Mouse (Mus musculus): ENCODE measurements at regions not wholly inside any gene's neighbourhood (a gene's known extent, or its start where the extent isn't known, plus 50 kb on each side); places are given as distances from the start of the nearest gene placed in this dataset.

DNA sequence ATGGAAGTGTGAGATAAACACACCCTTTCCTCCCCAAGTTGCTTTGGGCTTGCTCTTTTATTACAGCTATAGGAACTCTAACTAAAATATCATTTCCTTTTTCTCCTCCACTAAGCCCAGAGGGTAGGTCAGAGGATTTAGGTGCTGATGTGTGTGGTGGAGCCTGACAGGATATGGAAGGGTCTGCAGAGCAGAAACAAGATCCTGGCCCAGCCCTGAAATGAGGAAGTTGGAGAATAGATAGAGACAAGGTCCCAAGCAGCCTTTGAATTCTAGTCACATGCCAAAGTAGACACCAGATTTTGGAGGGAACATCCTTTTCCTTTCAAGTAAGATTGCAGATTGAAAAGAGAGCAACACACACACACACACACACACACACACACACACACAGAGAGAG, 132.4 kb downstream of the Bmp2 start:
- H3K9me3 ChIP-seq (replicated peaks; ENCODE audit: control insufficient read depth, insufficient read depth, low read length, poor library complexity, severe bottlenecking): no peaks in the 10 kb centered on the region
- H3K27ac ChIP-seq (ENCODE audit: insufficient read depth, low read length): no peak overlapping the region
- no peaks in the 10 kb centered on the region for H3K4me1 ChIP-seq (ENCODE audit: control insufficient read depth, insufficient read depth, low read length)
- H3K4me3 ChIP-seq (ENCODE audit: low read depth, low read length): no peak overlapping the region
- H3K9ac ChIP-seq (ENCODE audit: low read depth, poor library complexity, severe bottlenecking): no peak overlapping the region
- no peak for TF ChIP-seq POLR2A (IDR thresholded peaks at IDR 0.05; ENCODE audit: insufficient read depth, low read length)
- TF ChIP-seq CTCF (IDR thresholded peaks at IDR 0.05; ENCODE audit: low read depth, low read length): no peak
- no peak for TF ChIP-seq EP300 (IDR thresholded peaks at IDR 0.05; ENCODE audit: insufficient read depth, low read depth, low read length)
- H3K27me3 ChIP-seq (ENCODE audit: control insufficient read depth, insufficient read depth, low read length, poor library complexity, severe bottlenecking): no peaks in the 10 kb centered on the region
- H3K36me3 ChIP-seq (ENCODE audit: control insufficient read depth, insufficient read depth, low read length, poor library complexity, severe bottlenecking): no peaks in the 10 kb centered on the region

DNA sequence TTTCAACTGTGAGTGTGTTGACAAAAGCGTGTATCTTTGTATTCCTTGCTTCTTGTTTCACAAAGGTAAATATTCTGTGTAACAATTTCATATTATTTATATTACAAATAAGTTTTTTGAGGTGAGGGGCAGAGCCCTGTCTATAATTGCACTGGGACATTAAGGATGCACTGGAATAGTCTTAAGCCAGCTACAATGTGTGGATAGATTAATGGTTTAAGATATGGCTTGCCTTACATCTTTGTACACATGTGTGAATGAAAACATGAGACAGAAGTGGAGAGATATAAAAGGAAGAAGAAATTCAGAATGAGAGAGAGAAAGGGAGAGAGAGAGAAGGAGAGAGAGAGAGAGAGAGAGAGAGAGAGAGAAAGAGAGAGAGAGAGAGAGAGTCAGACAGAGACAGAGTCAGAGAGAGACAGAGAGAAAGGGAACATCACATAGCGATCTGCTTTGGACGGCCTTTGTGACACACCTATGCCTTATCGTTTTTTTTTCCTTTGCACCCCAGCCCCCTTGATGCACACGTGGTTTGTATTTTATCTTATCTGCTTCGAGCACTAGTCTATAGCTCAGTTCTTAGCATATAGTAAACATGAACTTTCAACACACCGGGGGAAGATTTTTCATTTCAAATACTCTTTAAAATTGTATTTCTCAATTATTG, 136.3 kb downstream of the Bmp2 start:
- no peak overlapping the region for H3K4me3 ChIP-seq (ENCODE audit: low read depth, low read length)
- H3K9me3 ChIP-seq (replicated peaks; ENCODE audit: control insufficient read depth, insufficient read depth, low read length, poor library complexity, severe bottlenecking): no peaks in the 10 kb centered on the region
- no peak overlapping the region for H3K27ac ChIP-seq (ENCODE audit: insufficient read depth, low read length)
- H3K4me1 ChIP-seq (ENCODE audit: control insufficient read depth, insufficient read depth, low read length): no peaks in the 10 kb centered on the region
- H3K27me3 ChIP-seq (ENCODE audit: control insufficient read depth, insufficient read depth, low read length, poor library complexity, severe bottlenecking): no peaks in the 10 kb centered on the region
- TF ChIP-seq CTCF (IDR thresholded peaks at IDR 0.05; ENCODE audit: low read depth, low read length) (no peak), POLR2A (IDR thresholded peaks at IDR 0.05; ENCODE audit: insufficient read depth, low read length) (no peak), EP300 (IDR thresholded peaks at IDR 0.05; ENCODE audit: insufficient read depth, low read depth, low read length) (no peak)
- no peak overlapping the region for H3K9ac ChIP-seq (ENCODE audit: low read depth, poor library complexity, severe bottlenecking)
- H3K36me3 ChIP-seq (ENCODE audit: control insufficient read depth, insufficient read depth, low read length, poor library complexity, severe bottlenecking): no peaks in the 10 kb centered on the region

DNA sequence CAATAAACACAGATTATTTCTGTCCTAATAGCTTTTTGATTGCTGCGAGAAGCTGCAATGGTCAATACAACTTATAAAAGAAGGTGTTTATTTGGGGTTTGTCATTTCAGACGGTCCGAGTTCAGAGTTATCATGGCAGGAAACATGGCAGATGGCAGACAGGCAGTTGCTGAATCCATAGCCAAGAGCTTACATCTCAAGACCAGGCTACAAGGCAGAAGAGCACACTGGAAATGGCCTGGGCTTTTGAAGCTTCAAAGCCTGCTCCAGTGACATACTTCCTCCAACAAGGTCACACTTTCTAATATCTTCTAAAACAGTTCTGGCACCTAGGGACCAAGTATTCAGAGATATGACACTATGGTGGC, 136.8 kb downstream of the Bmp2 start:
- no peak overlapping the region for H3K27ac ChIP-seq (ENCODE audit: insufficient read depth, low read length)
- TF ChIP-seq EP300 (IDR thresholded peaks at IDR 0.05; ENCODE audit: insufficient read depth, low read depth, low read length) (no peak), CTCF (IDR thresholded peaks at IDR 0.05; ENCODE audit: low read depth, low read length) (no peak), POLR2A (IDR thresholded peaks at IDR 0.05; ENCODE audit: insufficient read depth, low read length) (no peak)
- H3K4me3 ChIP-seq (ENCODE audit: low read depth, low read length): no peak overlapping the region
- no peaks in the 10 kb centered on the region for H3K9me3 ChIP-seq (replicated peaks; ENCODE audit: control insufficient read depth, insufficient read depth, low read length, poor library complexity, severe bottlenecking)
- H3K27me3 ChIP-seq (ENCODE audit: control insufficient read depth, insufficient read depth, low read length, poor library complexity, severe bottlenecking): no peaks in the 10 kb centered on the region
- H3K9ac ChIP-seq (ENCODE audit: low read depth, poor library complexity, severe bottlenecking): no peak overlapping the region
- no peaks in the 10 kb centered on the region for H3K36me3 ChIP-seq (ENCODE audit: control insufficient read depth, insufficient read depth, low read length, poor library complexity, severe bottlenecking)
- no peaks in the 10 kb centered on the region for H3K4me1 ChIP-seq (ENCODE audit: control insufficient read depth, insufficient read depth, low read length)

DNA sequence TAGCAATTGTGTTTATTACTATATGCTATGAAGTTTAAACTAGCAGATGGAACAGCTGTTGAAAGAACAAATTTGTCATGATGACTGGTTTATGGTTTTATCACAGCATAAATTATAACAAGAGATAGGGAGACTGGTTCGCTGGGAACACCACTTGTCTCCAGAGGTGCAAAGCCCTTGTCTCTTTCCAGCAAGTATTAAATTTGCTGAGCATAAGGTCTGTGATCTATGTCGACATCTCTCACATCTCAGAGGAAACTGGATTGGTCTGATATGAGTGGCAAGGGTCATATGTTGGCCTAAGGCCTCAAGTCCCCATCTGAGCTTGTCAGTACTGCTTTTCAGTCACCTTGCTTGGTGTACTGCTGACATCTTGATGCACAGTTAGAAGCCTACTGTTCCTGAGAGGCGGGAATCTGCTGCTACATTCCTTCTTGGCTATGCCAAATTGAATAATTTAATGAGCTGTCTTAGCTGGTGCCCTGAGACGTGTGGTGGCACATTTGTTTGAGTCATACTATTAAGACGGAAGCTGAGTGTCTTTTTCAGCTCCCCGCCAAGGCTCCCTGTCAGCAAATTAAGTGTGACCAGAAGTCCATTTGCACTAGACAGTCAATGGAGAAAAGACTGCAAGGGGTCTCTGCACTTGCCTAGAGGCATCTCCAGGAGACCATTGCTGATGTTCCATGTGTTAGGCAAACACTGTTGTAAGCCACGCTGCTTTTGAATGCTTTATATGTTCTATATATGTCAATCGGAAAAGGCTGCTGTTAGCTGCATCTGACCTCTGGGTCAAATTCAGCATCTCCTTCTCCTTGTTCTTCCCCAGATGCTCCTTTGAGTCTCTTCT, 157.0 kb downstream of the Bmp2 start:
- Histone ChIP-seq H3K4me3 (ENCODE audit: low read depth, low read length) (no peak overlapping the region), H3K36me3 (ENCODE audit: control insufficient read depth, insufficient read depth, low read length, poor library complexity, severe bottlenecking) (no peaks in the 10 kb centered on the region), H3K9ac (ENCODE audit: low read depth, poor library complexity, severe bottlenecking) (no peak overlapping the region), H3K27me3 (ENCODE audit: control insufficient read depth, insufficient read depth, low read length, poor library complexity, severe bottlenecking) (no peaks in the 10 kb centered on the region), H3K9me3 (replicated peaks; ENCODE audit: control insufficient read depth, insufficient read depth, low read length, poor library complexity, severe bottlenecking) (no peaks in the 10 kb centered on the region), H3K4me1 (ENCODE audit: control insufficient read depth, insufficient read depth, low read length) (no peaks in the 10 kb centered on the region), H3K27ac (ENCODE audit: insufficient read depth, low read length) (no peak overlapping the region)
- TF ChIP-seq EP300 (IDR thresholded peaks at IDR 0.05; ENCODE audit: insufficient read depth, low read depth, low read length) (no peak), CTCF (IDR thresholded peaks at IDR 0.05; ENCODE audit: low read depth, low read length) (no peak), POLR2A (IDR thresholded peaks at IDR 0.05; ENCODE audit: insufficient read depth, low read length) (no peak)

DNA sequence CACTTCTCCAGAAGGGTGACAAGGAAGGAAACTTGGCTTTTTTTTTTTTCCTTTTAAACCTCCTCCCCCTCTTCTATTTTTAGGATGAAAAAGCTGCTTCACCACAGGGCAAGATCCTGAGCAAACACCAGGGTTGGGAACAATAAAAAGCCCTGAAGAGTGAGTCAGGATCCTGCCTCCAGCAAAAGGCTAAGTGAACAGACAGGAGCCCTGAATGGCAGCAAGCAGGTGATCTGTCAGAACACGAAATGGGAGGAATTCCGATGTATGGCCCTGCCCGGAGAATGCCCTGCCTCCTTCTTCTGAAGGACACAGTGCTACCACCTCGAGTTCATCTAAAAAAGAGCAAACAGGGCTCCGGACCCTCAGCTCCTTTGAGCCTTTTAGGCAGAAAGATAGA, 164.3 kb downstream of the Bmp2 start:
- H3K4me1 ChIP-seq (ENCODE audit: control insufficient read depth, insufficient read depth, low read length): no peaks in the 10 kb centered on the region
- H3K9me3 ChIP-seq (replicated peaks; ENCODE audit: control insufficient read depth, insufficient read depth, low read length, poor library complexity, severe bottlenecking): no peaks in the 10 kb centered on the region
- no peak overlapping the region for H3K27ac ChIP-seq (ENCODE audit: insufficient read depth, low read length)
- H3K4me3 ChIP-seq (ENCODE audit: low read depth, low read length): no peak overlapping the region
- H3K9ac ChIP-seq (ENCODE audit: low read depth, poor library complexity, severe bottlenecking): no peak overlapping the region
- TF ChIP-seq EP300 (IDR thresholded peaks at IDR 0.05; ENCODE audit: insufficient read depth, low read depth, low read length): no peak
- TF ChIP-seq CTCF (IDR thresholded peaks at IDR 0.05; ENCODE audit: low read depth, low read length): no peak
- no peak for TF ChIP-seq POLR2A (IDR thresholded peaks at IDR 0.05; ENCODE audit: insufficient read depth, low read length)
- no peaks in the 10 kb centered on the region for H3K36me3 ChIP-seq (ENCODE audit: control insufficient read depth, insufficient read depth, low read length, poor library complexity, severe bottlenecking)
- H3K27me3 ChIP-seq (ENCODE audit: control insufficient read depth, insufficient read depth, low read length, poor library complexity, severe bottlenecking): no peaks in the 10 kb centered on the region

DNA sequence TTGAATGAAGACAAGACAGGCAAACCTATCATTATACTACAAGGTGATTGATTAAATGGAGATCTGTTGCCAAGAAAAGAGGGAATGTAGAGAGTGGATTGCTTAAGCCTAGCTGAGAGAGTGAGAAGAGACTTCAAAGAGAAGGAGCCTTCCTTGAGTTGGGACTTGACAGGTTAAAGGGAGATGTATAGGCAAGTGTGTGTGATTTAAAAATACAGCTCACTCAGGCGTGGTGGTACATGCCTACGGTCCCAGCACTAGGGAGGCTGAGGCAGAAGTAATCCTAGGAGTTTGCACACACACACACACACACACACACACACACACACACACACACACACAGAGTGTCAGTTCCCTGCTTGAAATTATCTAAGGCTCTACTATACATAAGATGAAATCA, 165.1 kb downstream of the Bmp2 start:
- no peak for TF ChIP-seq POLR2A (IDR thresholded peaks at IDR 0.05; ENCODE audit: insufficient read depth, low read length)
- TF ChIP-seq EP300 (IDR thresholded peaks at IDR 0.05; ENCODE audit: insufficient read depth, low read depth, low read length): no peak
- no peak for TF ChIP-seq CTCF (IDR thresholded peaks at IDR 0.05; ENCODE audit: low read depth, low read length)
- Histone ChIP-seq H3K9ac (ENCODE audit: low read depth, poor library complexity, severe bottlenecking) (no peak overlapping the region), H3K4me1 (ENCODE audit: control insufficient read depth, insufficient read depth, low read length) (no peaks in the 10 kb centered on the region), H3K36me3 (ENCODE audit: control insufficient read depth, insufficient read depth, low read length, poor library complexity, severe bottlenecking) (no peaks in the 10 kb centered on the region), H3K4me3 (ENCODE audit: low read depth, low read length) (no peak overlapping the region), H3K27me3 (ENCODE audit: control insufficient read depth, insufficient read depth, low read length, poor library complexity, severe bottlenecking) (no peaks in the 10 kb centered on the region), H3K27ac (ENCODE audit: insufficient read depth, low read length) (no peak overlapping the region), H3K9me3 (replicated peaks; ENCODE audit: control insufficient read depth, insufficient read depth, low read length, poor library complexity, severe bottlenecking) (no peaks in the 10 kb centered on the region)

All from ES-Bruce4 (cell line).